Mouse (Mus musculus) CH12.LX (cell line): ENCODE measurements around the gene Rtf2. TPM values are rescaled to one million over a fixed set of nuclear protein-coding genes. Genes with fewer than 3 reads are reported as not detected.
A peak's percentile ranks its signal among the peaks of the same experiment; 100 is the strongest.

Source experiments
- DNase-seq: peaks from one replicate; pipeline ENCODE4 v3.0.0-alpha.2; 2013; ENCODE audit errors: extremely low read depth
- H3K27ac ChIP-seq: 2 replicates; pipeline ENCODE4 v1.5.1; 2012; ENCODE audit warnings: low read depth, mild to moderate bottlenecking, control low read depth, moderate library complexity; ENCODE audit not compliant: insufficient read depth
- H3K27me3 ChIP-seq: replicated peaks from 2 replicates; pipeline ENCODE3; 2012; ENCODE audit warnings: inconsistent platforms
- H3K36me3 ChIP-seq, 2 experiments: replicated peaks in 1 of 2; 2 replicates each; pipeline versions ENCODE3 to v1.6.1; 2012; ENCODE audit warnings: inconsistent platforms in 1 of 2, low read length in 1 of 2, mild to moderate bottlenecking in 1 of 2, mixed read lengths in 1 of 2, moderate library complexity in 1 of 2; ENCODE audit not compliant: control insufficient read depth in 1 of 2, insufficient read depth in 1 of 2
- H3K4me1 ChIP-seq, 2 experiments: 2 replicates each; pipeline ENCODE4 v1.6.1; 2012; ENCODE audit warnings: inconsistent platforms in 1 of 2, moderate library complexity in 1 of 2; ENCODE audit not compliant: insufficient read depth in 2 of 2, control insufficient read depth in 1 of 2
- H3K4me2 ChIP-seq: 2 replicates; pipeline ENCODE4 v1.6.1; 2012; ENCODE audit warnings: low read depth, mild to moderate bottlenecking, control low read depth; ENCODE audit not compliant: poor library complexity, insufficient read depth, severe bottlenecking
- H3K4me3 ChIP-seq, 3 experiments: fragments of 150-350 bp in 1 of 3; sonication (generic) in 1 of 3; replicated peaks in 1 of 3; 2 replicates each; pipeline versions ENCODE3 to v1.5.1; 2011 to 2012; ENCODE audit warnings: low read depth in 2 of 3, low read length in 2 of 3, mild to moderate bottlenecking in 2 of 3, moderate library complexity in 2 of 3, control low read depth in 1 of 3, improper control_type of control experiment in 1 of 3, inconsistent platforms in 1 of 3, mixed read lengths in 1 of 3; ENCODE audit not compliant: poor library complexity in 1 of 3
- H3K79me2 ChIP-seq: replicated peaks from 2 replicates; pipeline ENCODE4 v1.6.1; 2012; ENCODE audit warnings: mild to moderate bottlenecking, moderate library complexity; ENCODE audit not compliant: control insufficient read depth, poor library complexity, insufficient read depth, severe bottlenecking; ENCODE audit errors: extremely low read depth
- H3K9ac ChIP-seq: 2 replicates; pipeline ENCODE4 v1.6.1; 2012; ENCODE audit warnings: low read depth, mild to moderate bottlenecking, control low read depth, moderate library complexity; ENCODE audit not compliant: insufficient read depth
- H3K9me3 ChIP-seq: replicated peaks from 2 replicates; pipeline ENCODE3; 2012; ENCODE audit warnings: low read length, inconsistent platforms, mixed read lengths
- CTCF ChIP-seq, 2 experiments: IDR thresholded peaks in 1 of 2; conservative IDR thresholded peaks in 1 of 2; 2 replicates each; pipeline ENCODE4 v1.5.1; 2011 to 2012; ENCODE audit warnings: low read depth in 2 of 2, low read length in 2 of 2, improper control_type of control experiment in 1 of 2, inconsistent platforms in 1 of 2, mild to moderate bottlenecking in 1 of 2, moderate library complexity in 1 of 2
- E2F4 ChIP-seq: IDR thresholded peaks from 2 replicates; pipeline ENCODE4 v1.6.1; 2011; ENCODE audit warnings: low read depth, low read length, improper control_type of control experiment; ENCODE audit not compliant: insufficient replicate concordance
- ELF1 ChIP-seq: IDR thresholded peaks from 2 replicates; pipeline ENCODE4 v1.6.1; 2014; ENCODE audit warnings: low read depth, mild to moderate bottlenecking, inconsistent platforms, low read length, improper control_type of control experiment
- ETS1 ChIP-seq: conservative IDR thresholded peaks from 2 replicates; pipeline ENCODE4 v1.6.1; 2012; ENCODE audit warnings: low read depth, mild to moderate bottlenecking, inconsistent platforms, low read length, improper control_type of control experiment, moderate library complexity
- GABPA ChIP-seq: IDR thresholded peaks from 2 replicates; pipeline ENCODE4 v1.6.1; 2012; ENCODE audit warnings: low read depth, low read length, improper control_type of control experiment, inconsistent platforms; ENCODE audit not compliant: insufficient replicate concordance
- HCFC1 ChIP-seq: IDR thresholded peaks from 2 replicates; pipeline ENCODE4 v1.6.1; 2012; ENCODE audit warnings: low read depth, mild to moderate bottlenecking, inconsistent platforms, low read length, improper control_type of control experiment
- IRF4 ChIP-seq: IDR thresholded peaks from 2 replicates; pipeline ENCODE4 v1.6.1; 2014; ENCODE audit warnings: low read depth, mild to moderate bottlenecking, inconsistent platforms, low read length, improper control_type of control experiment
- KAT2A ChIP-seq: IDR thresholded peaks from 2 replicates; pipeline ENCODE4 v1.6.1; 2012; ENCODE audit warnings: low read length, improper control_type of control experiment, inconsistent platforms; ENCODE audit not compliant: insufficient replicate concordance
- MAX ChIP-seq: IDR thresholded peaks from 2 replicates; pipeline ENCODE4 v1.6.1; 2011; ENCODE audit warnings: low read length, improper control_type of control experiment
- MYC ChIP-seq: IDR thresholded peaks from 2 replicates; pipeline ENCODE4 v1.6.1; 2011; ENCODE audit warnings: low read depth, mild to moderate bottlenecking, improper control_type of control experiment, low read length
- NELFE ChIP-seq: IDR thresholded peaks from 2 replicates; pipeline ENCODE4 v1.6.1; 2011; ENCODE audit warnings: low read depth, low read length, improper control_type of control experiment
- PAX5 ChIP-seq: IDR thresholded peaks from 2 replicates; pipeline ENCODE4 v1.6.1; 2012; ENCODE audit warnings: low read length, inconsistent platforms, mixed read lengths
- POLR2A ChIP-seq: IDR thresholded peaks from 2 replicates; pipeline ENCODE4 v1.6.1; 2011; ENCODE audit warnings: low read depth, mild to moderate bottlenecking, improper control_type of control experiment, low read length
- RAD21 ChIP-seq: IDR thresholded peaks from 2 replicates; pipeline ENCODE4 v1.6.1; 2011; ENCODE audit warnings: low read depth, mild to moderate bottlenecking, low read length, improper control_type of control experiment, moderate library complexity
- RCOR1 ChIP-seq: conservative IDR thresholded peaks from 2 replicates; pipeline ENCODE4 v1.6.1; 2012; ENCODE audit warnings: low read depth, mild to moderate bottlenecking, inconsistent platforms, low read length, improper control_type of control experiment
- SMC3 ChIP-seq: IDR thresholded peaks from 2 replicates; pipeline ENCODE4 v1.6.1; 2011; ENCODE audit warnings: low read depth, low read length, improper control_type of control experiment
- TBP ChIP-seq: conservative IDR thresholded peaks from 2 replicates; pipeline ENCODE4 v1.6.1; 2011; ENCODE audit warnings: low read depth, low read length, improper control_type of control experiment
- TCF12 ChIP-seq: IDR thresholded peaks from 2 replicates; pipeline ENCODE4 v1.6.1; 2014; ENCODE audit warnings: low read depth, mild to moderate bottlenecking, inconsistent platforms, low read length, improper control_type of control experiment
- UBTF ChIP-seq: IDR thresholded peaks from 2 replicates; pipeline ENCODE4 v1.6.1; 2012; ENCODE audit warnings: low read depth, mild to moderate bottlenecking, inconsistent platforms, low read length, improper control_type of control experiment, moderate library complexity
- USF2 ChIP-seq: conservative IDR thresholded peaks from 2 replicates; pipeline ENCODE4 v1.6.1; 2011; ENCODE audit warnings: low read depth, low read length, improper control_type of control experiment
- ZKSCAN1 ChIP-seq: IDR thresholded peaks from 2 replicates; pipeline ENCODE4 v1.6.1; 2012; ENCODE audit warnings: low read depth, inconsistent platforms, low read length, improper control_type of control experiment, borderline replicate concordance
- ZMIZ1 ChIP-seq: IDR thresholded peaks from 2 replicates; pipeline ENCODE4 v1.6.1; 2012; ENCODE audit warnings: low read depth, mild to moderate bottlenecking, inconsistent platforms, low read length, improper control_type of control experiment
- ZNF384 ChIP-seq: IDR thresholded peaks from 2 replicates; pipeline ENCODE4 v1.6.1; 2012; ENCODE audit warnings: low read depth, low read length, improper control_type of control experiment, inconsistent platforms
- dilution Hi-C: fragments of 300-500 bp; cut with MboI; formaldehyde crosslinking; loops from 2 replicates; pipeline ENCODE4 v1.14.3; 2020; ENCODE audit warnings: low sequenced_read_pairs; ENCODE audit not compliant: extremely low pct_unique_long_range_greater_than_20kb, extremely low pct_ligation_motif_present
- in situ Hi-C: fragments of 300-500 bp; cut with MboI; formaldehyde crosslinking; loops from 3 replicates; pipeline ENCODE4 v1.14.3; 2019; ENCODE audit warnings: low sequenced_read_pairs, low pct_ligation_motif_present, low pct_unique_long_range_greater_than_20kb, mixed read lengths
- polyA plus RNA-seq: library from polyadenylated mRNA; unstranded; fragments of >175 nt; gene quantifications from 2 replicates; pipeline ENCODE4 v1.2.1, GENCODE M21; 2012; ENCODE audit warnings: low read depth; ENCODE audit not compliant: insufficient read length
- total RNA-seq, 2 experiments: library from RNA; depleted of rRNA; stranded (reverse); fragments of 300-350 nt in 1 of 2; fragments of >200 nt in 1 of 2; gene quantifications; 2 replicates each; pipeline ENCODE4 v1.2.3; 2012 to 2014

Gene Rtf2
- total and polyA plus RNA-seq, 3 experiments: 60.3 to 72.9 (median 61.4) TPM

GRCm38 (mm10) chr2:172433746-172434145 lies 6.6 kb upstream of the Rtf2 start (continued):
- TF ChIP-seq UBTF: no peak
- no peak for TF ChIP-seq MYC
- no peak for TF ChIP-seq RCOR1
- TF ChIP-seq ETS1: peak; percentile 71
- no peak for TF ChIP-seq USF2
- TF ChIP-seq MAX: peak; percentile 29; the same call in 1 of the 2 replicates
- TF ChIP-seq ZNF384: no peak
- TF ChIP-seq PAX5: no peak
- TF ChIP-seq ZKSCAN1: no peak
- no peak for TF ChIP-seq KAT2A
- TF ChIP-seq RAD21: no peak

DNA sequence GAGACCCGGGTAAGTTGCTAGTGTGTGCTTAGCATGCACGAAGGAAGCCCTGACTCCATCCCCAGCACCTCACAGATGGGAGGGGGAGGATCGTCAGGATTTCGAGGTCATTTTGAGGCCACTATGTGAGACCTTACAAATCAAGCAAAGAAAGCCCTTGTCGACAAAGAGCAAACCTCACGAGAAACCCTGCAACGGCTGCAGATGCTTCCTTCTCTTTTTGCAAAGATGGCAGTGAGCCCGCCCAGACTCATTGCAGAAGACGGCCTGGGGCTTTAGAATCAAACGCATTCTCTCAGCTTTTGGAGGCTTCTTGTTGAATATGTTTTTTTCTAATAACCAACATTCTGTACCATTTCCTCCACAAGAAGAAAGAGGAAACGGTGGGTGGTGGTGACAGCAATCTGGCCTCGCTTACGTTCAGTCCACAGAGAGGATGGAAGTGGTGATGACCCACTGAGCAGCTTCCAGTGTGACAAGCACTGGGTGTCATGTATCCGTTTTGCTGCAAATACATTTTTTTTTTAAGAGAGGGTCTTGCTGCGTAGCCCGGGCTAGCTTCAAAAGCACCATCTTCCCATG lies 2.9 kb upstream of the Rtf2 start:
- no peak for TF ChIP-seq ELF1
- no peak for TF ChIP-seq NELFE
- no peak for TF ChIP-seq SMC3
- TF ChIP-seq E2F4: no peak
- TF ChIP-seq KAT2A: no peak
- TF ChIP-seq ZKSCAN1: no peak
- TF ChIP-seq TCF12: no peak
- no peak for TF ChIP-seq IRF4
- no peak for TF ChIP-seq CTCF (conservative IDR thresholded peaks at IDR 0.05 in 1 of 2, IDR thresholded peaks at IDR 0.05 in 1 of 2; ENCODE audit: low read depth in 2 of 2, low read length in 2 of 2)
- TF ChIP-seq HCFC1: no peak
- TF ChIP-seq TBP: no peak
- no peak for TF ChIP-seq RAD21
- TF ChIP-seq GABPA: no peak
- no peak for TF ChIP-seq ZMIZ1
- TF ChIP-seq PAX5: no peak
- TF ChIP-seq USF2: no peak
- TF ChIP-seq POLR2A: no peak
- Histone ChIP-seq H3K27ac (no peak overlapping the region), H3K36me3 (peaks cover 4 to 12% of the 10 kb centered on the region in 2 experiments), H3K79me2 (peaks cover 20% of the 10 kb centered on the region), H3K27me3 (no peaks in the 10 kb centered on the region), H3K4me3 (no peak overlapping the region), H3K9ac (no peak overlapping the region), H3K4me1 (peaks cover 32 to 68% of the 10 kb centered on the region in 2 experiments), H3K4me2 (no peak overlapping the region), H3K9me3 (no peaks in the 10 kb centered on the region)
- dilution Hi-C loops: no loop called here
- in situ Hi-C loops: no loop called here
- no peak for DNase-seq
